Mouse (Mus musculus): ENCODE data around the gene Pwp2. TPM values are rescaled to one million over a fixed set of nuclear protein-coding genes. Genes with fewer than 3 reads are reported as not detected.
"Not testable (repeated sequence)": the region's sequence is repeated elsewhere in the genome, so short reads cannot be mapped to it uniquely, and the experiment has no call there.

Gene Pwp2
- total RNA-seq, 2 experiments from 2014 or later = 8.4 to 9.3 TPM

- peak; percentile 46 for DNase-seq (ENCODE audit: low spot score)
- intact Hi-C loops (cut with DNase I) = not testable (repeated sequence)
These were observed 60.8 kb downstream of the Pwp2 start for GRCm38 (mm10) chr10:78124137-78124536.

Other genes starting within 250 kb of the Pwp2 start
- gene Trpm2, start 214.6 kb downstream of the Pwp2 start, total RNA-seq (2021) = under 1 TPM; 0.55 to 0.56 TPM
- 10 to 100 TPM in 1 of 2 experiments, 1 to 10 TPM in 1; 9.7 to 11.1 TPM for gene 1810043G02Rik, start 206.6 kb downstream of the Pwp2 start, total RNA-seq (2021)
- gene Pfkl, start 175.1 kb downstream of the Pwp2 start, total RNA-seq (2021) = 100 to 1,000 TPM; 106 to 115 TPM
- gene Dnmt3l, start 143.2 kb downstream of the Pwp2 start, total RNA-seq (2021) = under 1 TPM in 1 of 2 experiments, not detected in 1; 0.22 TPM
- not detected for gene Aire, start 141.5 kb downstream of the Pwp2 start, total RNA-seq (2021)
- 1 to 10 TPM; 4.2 to 7.2 TPM for gene Icosl, start 115.8 kb downstream of the Pwp2 start, total RNA-seq (2021)
- gene D10Jhu81e, start 15.4 kb downstream of the Pwp2 start, total RNA-seq (2021) = 100 to 1,000 TPM; 500 to 510 TPM
- gene Trappc10, start 59.5 kb upstream of the Pwp2 start, total RNA-seq (2021) = 10 to 100 TPM; 40.2 to 44.4 TPM
- gene Agpat3, start 167.3 kb upstream of the Pwp2 start, total RNA-seq (2021) = 100 to 1,000 TPM; 204 to 227 TPM
- 100 to 1,000 TPM in 1 of 2 experiments, 10 to 100 TPM in 1; 92.7 to 102 TPM for gene Rrp1, start 227.9 kb upstream of the Pwp2 start, total RNA-seq (2021)
- gene Cstb, start 240.5 kb upstream of the Pwp2 start, total RNA-seq (2021) = 10 to 100 TPM; 23.7 to 28.4 TPM